Mouse (Mus musculus): ENCODE measurements around the gene Svep1. TPM values are rescaled to one million over a fixed set of nuclear protein-coding genes. Genes with fewer than 3 reads are reported as not detected.

Gene Svep1
- total RNA-seq, 2 experiments from 2014 or later, result 15.1 to 16.6 TPM

Other genes starting within 250 kb of the Svep1 start
- gene Txndc8, start 197.7 kb downstream of the Svep1 start, total RNA-seq (2021), result not detected
- under 1 TPM; 0.49 to 0.60 TPM for gene Musk, start 79.1 kb upstream of the Svep1 start, total RNA-seq (2021)